Mouse (Mus musculus) E14TG2a.4 (cell line): Measurements from ENCODE around the gene Cpb1.

ENCODE experiments used
- CTCF ChIP-seq: conservative IDR thresholded peaks from 2 replicates; pipeline ENCODE4 v1.5.1; 2014; ENCODE audit warnings: low read length
- NANOG ChIP-seq: IDR thresholded peaks from 2 replicates; pipeline ENCODE4 v1.6.1; 2014; ENCODE audit warnings: borderline replicate concordance, low read length, mixed read lengths
- POU5F1 ChIP-seq: IDR thresholded peaks from 2 replicates; pipeline ENCODE4 v1.6.1; 2014; ENCODE audit warnings: low read length, borderline replicate concordance

DNA sequence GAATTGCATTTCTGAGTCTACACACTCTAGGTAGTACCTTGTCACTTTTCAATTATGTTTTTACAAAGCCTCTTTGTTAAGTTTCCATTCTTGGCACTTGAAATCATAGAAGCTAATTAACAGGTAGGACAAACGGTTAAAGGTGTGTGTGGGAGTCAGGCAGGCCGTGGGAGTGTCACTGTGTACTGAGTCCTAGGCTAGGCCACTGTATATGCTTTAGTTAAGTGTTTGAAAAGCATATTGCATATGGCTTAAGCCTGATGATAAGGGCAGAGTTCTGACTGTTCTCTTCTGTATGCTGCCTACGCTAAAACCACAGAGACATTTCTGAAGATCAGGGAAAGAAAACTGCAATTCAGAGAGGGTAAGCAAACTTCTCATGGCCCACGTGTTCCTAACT is 31.7 kb upstream of the Cpb1 start:
- TF ChIP-seq CTCF (no peak), NANOG (no peak), POU5F1 (no peak)
